Mouse (Mus musculus) ES-CJ7 (cell line): ENCODE data around the gene Ccdc7a.
"Not testable (repeated sequence)": the region's sequence is repeated elsewhere in the genome, so short reads cannot be mapped to it uniquely, and the experiment has no call there.

Experiments used
- DNase-seq: peaks from one replicate; pipeline ENCODE4 v3.0.0; 2011; ENCODE audit warnings: low read depth, low spot score

Gene Ccdc7a

GRCm38 (mm10) chr8:129065417-129065816 lies at the start of gene Ccdc7a:
TSS of gene Ccdc7a (minus strand) at chr8:129065517.
- not testable (repeated sequence) for DNase-seq

- DNase-seq: not testable (repeated sequence)
Measured at GRCm38 (mm10) chr8:129066834-129067233, 1.5 kb upstream of the Ccdc7a start, which contains the start of gene Ccdc7b. TSS of gene Ccdc7b (plus strand) at chr8:129067134.

- DNase-seq: no peak
Measured at GRCm38 (mm10) chr8:128991389-128991788, 73.9 kb downstream of the Ccdc7a start.

GRCm38 (mm10) chr8:128948941-128949340 lies 116.4 kb downstream of the Ccdc7a start:
- peak; percentile 57 for DNase-seq

- not testable (repeated sequence) for DNase-seq
Measured at GRCm38 (mm10) chr8:128941022-128941641, 124.2 kb downstream of the Ccdc7a start.

- DNase-seq: no peak
Measured at GRCm38 (mm10) chr8:128933446-128933845, 131.9 kb downstream of the Ccdc7a start.

GRCm38 (mm10) chr8:128882719-128883118 lies 182.6 kb downstream of the Ccdc7a start:
- no peak for DNase-seq

- peak; percentile 45 for DNase-seq
Measured at GRCm38 (mm10) chr8:128843749-128844148, 221.6 kb downstream of the Ccdc7a start.

GRCm38 (mm10) chr8:128812521-128812920 lies 252.8 kb downstream of the Ccdc7a start:
- DNase-seq: no peak

- no peak for DNase-seq
Measured at GRCm38 (mm10) chr8:128798594-128798993, 266.7 kb downstream of the Ccdc7a start, which contains the start of gene Gm3952. TSS of gene Gm3952 (minus strand) at chr8:128798694.

- no peak for DNase-seq
Measured at GRCm38 (mm10) chr8:128735692-128736091, 329.6 kb downstream of the Ccdc7a start.

- no peak for DNase-seq
Measured at GRCm38 (mm10) chr8:128734118-128734517, 331.2 kb downstream of the Ccdc7a start.

- no peak for DNase-seq
Measured at GRCm38 (mm10) chr8:128732254-128732653, 333.1 kb downstream of the Ccdc7a start.

- DNase-seq: no peak
Measured at GRCm38 (mm10) chr8:128727213-128727612, 338.1 kb downstream of the Ccdc7a start.

GRCm38 (mm10) chr8:128724819-128725218 lies 340.5 kb downstream of the Ccdc7a start:
- peak; percentile 66 for DNase-seq

- no peak for DNase-seq
Measured at GRCm38 (mm10) chr8:128716184-128716583, 349.1 kb downstream of the Ccdc7a start.

GRCm38 (mm10) chr8:128709261-128709660 lies 356.1 kb downstream of the Ccdc7a start:
- peak; percentile 84 for DNase-seq

- DNase-seq: no peak
Measured at GRCm38 (mm10) chr8:128704836-128705235, 360.5 kb downstream of the Ccdc7a start.

- DNase-seq: no peak
Measured at GRCm38 (mm10) chr8:128704376-128704775, 360.9 kb downstream of the Ccdc7a start.

GRCm38 (mm10) chr8:128697945-128698344 lies 367.4 kb downstream of the Ccdc7a start:
- no peak for DNase-seq

- DNase-seq: no peak
Measured at GRCm38 (mm10) chr8:128696701-128697397, 368.5 kb downstream of the Ccdc7a start.

GRCm38 (mm10) chr8:128690056-128690455 lies 375.3 kb downstream of the Ccdc7a start:
- DNase-seq: no peak

- no peak for DNase-seq
Measured at GRCm38 (mm10) chr8:128688679-128689078, 376.6 kb downstream of the Ccdc7a start.
